Mouse (Mus musculus) R1 (cell line): ENCODE data around the gene Lrrc55.

ENCODE experiments used
- DNase-seq: peaks from one replicate; pipeline ENCODE4 v3.0.0-alpha.2; 2018; ENCODE audit warnings: low read depth, low spot score

Gene Lrrc55

GRCm38 (mm10) chr2:85172071-85172762 is 24.8 kb downstream of the Lrrc55 start:
- DNase-seq: no peak

- no peak for DNase-seq
Measured at GRCm38 (mm10) chr2:85168327-85168726, 28.7 kb downstream of the Lrrc55 start.

GRCm38 (mm10) chr2:85167624-85168023 is 29.4 kb downstream of the Lrrc55 start:
- DNase-seq: no peak

- no peak for DNase-seq
Measured at GRCm38 (mm10) chr2:85163311-85164047, 33.5 kb downstream of the Lrrc55 start.

GRCm38 (mm10) chr2:85161638-85162093 is 35.3 kb downstream of the Lrrc55 start:
- no peak for DNase-seq

- DNase-seq: no peak
Measured at GRCm38 (mm10) chr2:85160901-85161637, 35.9 kb downstream of the Lrrc55 start.

GRCm38 (mm10) chr2:85157382-85157781 is 39.6 kb downstream of the Lrrc55 start:
- no peak for DNase-seq

- DNase-seq: no peak
Measured at GRCm38 (mm10) chr2:85156136-85156535, 40.9 kb downstream of the Lrrc55 start.

- no peak for DNase-seq
Measured at GRCm38 (mm10) chr2:85155334-85155733, 41.7 kb downstream of the Lrrc55 start.

GRCm38 (mm10) chr2:85151233-85151632 is 45.8 kb downstream of the Lrrc55 start:
- no peak for DNase-seq

GRCm38 (mm10) chr2:85150373-85150772 is 46.6 kb downstream of the Lrrc55 start:
- DNase-seq: no peak

- no peak for DNase-seq
Measured at GRCm38 (mm10) chr2:85147481-85147880, 49.5 kb downstream of the Lrrc55 start.

- no peak for DNase-seq
Measured at GRCm38 (mm10) chr2:85145346-85145745, 51.7 kb downstream of the Lrrc55 start.

- no peak for DNase-seq
Measured at GRCm38 (mm10) chr2:85144908-85145307, 52.1 kb downstream of the Lrrc55 start.

GRCm38 (mm10) chr2:85140833-85141232 is 56.2 kb downstream of the Lrrc55 start:
- no peak for DNase-seq

- no peak for DNase-seq
Measured at GRCm38 (mm10) chr2:85139846-85140245, 57.2 kb downstream of the Lrrc55 start.

- no peak for DNase-seq
Measured at GRCm38 (mm10) chr2:85139393-85139792, 57.6 kb downstream of the Lrrc55 start.

GRCm38 (mm10) chr2:85138143-85138542 is 58.9 kb downstream of the Lrrc55 start:
- no peak for DNase-seq

GRCm38 (mm10) chr2:85137601-85138140 is 59.3 kb downstream of the Lrrc55 start:
- DNase-seq: no peak

- no peak for DNase-seq
Measured at GRCm38 (mm10) chr2:85136831-85137520, 60.0 kb downstream of the Lrrc55 start.

GRCm38 (mm10) chr2:85136089-85136488 is 60.9 kb downstream of the Lrrc55 start, which contains the start of gene Aplnr:
Aplnr (plus strand) TSS chr2:85136225.
- peak; percentile 60 for DNase-seq
